Mouse (Mus musculus): Measurements from ENCODE around the gene Med12l.

Med12l gene

GRCm38 (mm10) chr3:59187336-59187735, 181.7 kb downstream of the Med12l start:
- DNase-seq (ENCODE audit: low read depth, low spot score): no peak

GRCm38 (mm10) chr3:59191674-59192073, 186.0 kb downstream of the Med12l start:
- no peak for DNase-seq (ENCODE audit: low read depth, low spot score)

GRCm38 (mm10) chr3:59194099-59194498, 188.5 kb downstream of the Med12l start:
- no peak for DNase-seq (ENCODE audit: low read depth, low spot score)

- no peak for DNase-seq (ENCODE audit: low read depth, low spot score)
Measured at GRCm38 (mm10) chr3:59194938-59195337, 189.3 kb downstream of the Med12l start, which contains the start of gene Gpr87. Gpr87 (minus strand) TSS chr3:59195104.

- DNase-seq (ENCODE audit: low read depth, low spot score): no peak
Measured at GRCm38 (mm10) chr3:59197329-59197948, 191.8 kb downstream of the Med12l start.

- DNase-seq (ENCODE audit: low read depth, low spot score): no peak
Measured at GRCm38 (mm10) chr3:59203802-59204520, 198.3 kb downstream of the Med12l start.

- no peak for DNase-seq (ENCODE audit: low read depth, low spot score)
Measured at GRCm38 (mm10) chr3:59204719-59205503, 199.3 kb downstream of the Med12l start.

GRCm38 (mm10) chr3:59205941-59206340, 200.3 kb downstream of the Med12l start:
- DNase-seq (ENCODE audit: low read depth, low spot score): no peak

- peak; percentile 9 for DNase-seq (ENCODE audit: low read depth, low spot score)
Measured at GRCm38 (mm10) chr3:59208650-59209548, 203.3 kb downstream of the Med12l start.

- DNase-seq (ENCODE audit: low read depth, low spot score): no peak
Measured at GRCm38 (mm10) chr3:59210089-59210488, 204.5 kb downstream of the Med12l start.

- no peak for DNase-seq (ENCODE audit: low read depth, low spot score)
Measured at GRCm38 (mm10) chr3:59210727-59211126, 205.1 kb downstream of the Med12l start, which contains the start of gene P2ry13. P2ry13 (minus strand) TSS chr3:59210882.

GRCm38 (mm10) chr3:59211784-59212183, 206.2 kb downstream of the Med12l start:
- no peak for DNase-seq (ENCODE audit: low read depth, low spot score)

GRCm38 (mm10) chr3:59212404-59212803, 206.8 kb downstream of the Med12l start:
- no peak for DNase-seq (ENCODE audit: low read depth, low spot score)

- no peak for DNase-seq (ENCODE audit: low read depth, low spot score)
Measured at GRCm38 (mm10) chr3:59217211-59217610, 211.6 kb downstream of the Med12l start.

GRCm38 (mm10) chr3:59219326-59219725, 213.7 kb downstream of the Med12l start:
- no peak for DNase-seq (ENCODE audit: low read depth, low spot score)

- DNase-seq (ENCODE audit: low read depth, low spot score): no peak
Measured at GRCm38 (mm10) chr3:59222303-59222702, 216.7 kb downstream of the Med12l start.

- DNase-seq (ENCODE audit: low read depth, low spot score): no peak
Measured at GRCm38 (mm10) chr3:59225411-59225810, 219.8 kb downstream of the Med12l start.

GRCm38 (mm10) chr3:59227696-59228095, 222.1 kb downstream of the Med12l start:
- DNase-seq (ENCODE audit: low read depth, low spot score): no peak

GRCm38 (mm10) chr3:59228730-59229551, 223.3 kb downstream of the Med12l start:
- no peak for DNase-seq (ENCODE audit: low read depth, low spot score)

- DNase-seq (ENCODE audit: low read depth, low spot score): no peak
Measured at GRCm38 (mm10) chr3:59230912-59231311, 225.3 kb downstream of the Med12l start.

Measured in WW6 (cell line).